Mouse (Mus musculus): ENCODE data around the gene Oxld1. TPM values are rescaled to one million over a fixed set of nuclear protein-coding genes. Genes with fewer than 3 reads are reported as not detected.

Oxld1 gene
- polyA plus RNA-seq, 1 experiment from 2014 or later, result 15.9 TPM

GRCm38 (mm10) chr11:120484265-120484981 lies 26.6 kb upstream of the Oxld1 start, which contains the start of gene Mrpl12:
Gene Mrpl12 (plus strand): TSS chr11:120484613.
- peak within 1 kb of the TSS; percentile 81 for H3K27ac ChIP-seq (ENCODE audit: low read length)
- peaks cover 56% of the 10 kb centered on the region for H3K36me3 ChIP-seq (ENCODE audit: insufficient read depth, low read length)
- peak within 1 kb of the TSS; percentile 92 for H3K4me2 ChIP-seq (replicated peaks; ENCODE audit: low read depth, low read length)
- no peaks in the 10 kb centered on the region for H3K27me3 ChIP-seq (ENCODE audit: insufficient read depth, low read length)
- peak within 1 kb of the TSS; percentile 93 for H3K9ac ChIP-seq (replicated peaks; ENCODE audit: low read length)
- H3K9me3 ChIP-seq (ENCODE audit: low read length), result no peaks in the 10 kb centered on the region
- ATAC-seq (ENCODE audit: low FRiP score, low TSS enrichment), result peak; percentile 94
- under 1% methylated on average over 60 of the region's 60 CpGs for WGBS
- peaks cover 19% of the 10 kb centered on the region for H3K4me1 ChIP-seq (ENCODE audit: insufficient read depth, low read length)
- H3K4me3 ChIP-seq (ENCODE audit: low read length), result peak within 1 kb of the TSS; percentile 96

- Histone ChIP-seq H3K27ac (ENCODE audit: low read length) (peak overlapping the region; percentile 81), H3K9ac (replicated peaks; ENCODE audit: low read length) (peak overlapping the region; percentile 93), H3K27me3 (ENCODE audit: insufficient read depth, low read length) (no peaks in the 10 kb centered on the region), H3K4me3 (ENCODE audit: low read length) (peak overlapping the region; percentile 96; the same call in 1 of the 2 replicates), H3K36me3 (ENCODE audit: insufficient read depth, low read length) (peaks cover 57% of the 10 kb centered on the region), H3K4me2 (replicated peaks; ENCODE audit: low read depth, low read length) (peak overlapping the region; percentile 92), H3K4me1 (ENCODE audit: insufficient read depth, low read length) (peaks cover 17% of the 10 kb centered on the region), H3K9me3 (ENCODE audit: low read length) (no peaks in the 10 kb centered on the region)
- ATAC-seq (ENCODE audit: low FRiP score, low TSS enrichment), result no peak
- WGBS, result 90% methylated on average over 7 of the region's 7 CpGs
Observed at GRCm38 (mm10) chr11:120483448-120483934, 25.6 kb upstream of the Oxld1 start.

- 96% methylated on average over 6 of the region's 6 CpGs for WGBS
- no peak for ATAC-seq (ENCODE audit: low FRiP score, low TSS enrichment)
- Histone ChIP-seq H3K4me3 (ENCODE audit: low read length) (no peak overlapping the region), H3K9ac (replicated peaks; ENCODE audit: low read length) (no peak overlapping the region), H3K4me2 (replicated peaks; ENCODE audit: low read depth, low read length) (no peak overlapping the region), H3K9me3 (ENCODE audit: low read length) (no peaks in the 10 kb centered on the region), H3K27me3 (ENCODE audit: insufficient read depth, low read length) (no peaks in the 10 kb centered on the region), H3K27ac (ENCODE audit: low read length) (no peak overlapping the region), H3K36me3 (ENCODE audit: insufficient read depth, low read length) (peaks cover 62% of the 10 kb centered on the region), H3K4me1 (ENCODE audit: insufficient read depth, low read length) (peaks cover 9% of the 10 kb centered on the region)
Observed at GRCm38 (mm10) chr11:120472052-120472451, 14.2 kb upstream of the Oxld1 start.

GRCm38 (mm10) chr11:120467736-120468092 lies 9.8 kb upstream of the Oxld1 start:
- H3K4me1 ChIP-seq (ENCODE audit: insufficient read depth, low read length), result peaks cover 19% of the 10 kb centered on the region
- no peaks in the 10 kb centered on the region for H3K27me3 ChIP-seq (ENCODE audit: insufficient read depth, low read length)
- WGBS, result 0% methylated on average over 33 of the region's 33 CpGs
- peak overlapping the region; percentile 79 for H3K4me2 ChIP-seq (replicated peaks; ENCODE audit: low read depth, low read length)
- H3K4me3 ChIP-seq (ENCODE audit: low read length), result peak overlapping the region; percentile 94
- H3K9me3 ChIP-seq (ENCODE audit: low read length), result no peaks in the 10 kb centered on the region
- peak overlapping the region; percentile 89 for H3K9ac ChIP-seq (replicated peaks; ENCODE audit: low read length)
- peaks cover 34% of the 10 kb centered on the region for H3K36me3 ChIP-seq (ENCODE audit: insufficient read depth, low read length)
- peak overlapping the region; percentile 41; the same call in 1 of the 2 replicates for H3K27ac ChIP-seq (ENCODE audit: low read length)
- peak; percentile 64 for ATAC-seq (ENCODE audit: low FRiP score, low TSS enrichment)

- no peaks in the 10 kb centered on the region for H3K9me3 ChIP-seq (ENCODE audit: low read length)
- peak; percentile 100 for ATAC-seq (ENCODE audit: low FRiP score, low TSS enrichment)
- H3K27me3 ChIP-seq (ENCODE audit: insufficient read depth, low read length), result no peaks in the 10 kb centered on the region
- peak within 1 kb of the TSS; percentile 94 for H3K4me3 ChIP-seq (ENCODE audit: low read length)
- H3K36me3 ChIP-seq (ENCODE audit: insufficient read depth, low read length), result peaks cover 32% of the 10 kb centered on the region
- under 1% methylated on average over 54 of the region's 54 CpGs for WGBS
- H3K4me2 ChIP-seq (replicated peaks; ENCODE audit: low read depth, low read length), result peak within 1 kb of the TSS; percentile 79
- H3K9ac ChIP-seq (replicated peaks; ENCODE audit: low read length), result peak within 1 kb of the TSS; percentile 89
- peaks cover 19% of the 10 kb centered on the region for H3K4me1 ChIP-seq (ENCODE audit: insufficient read depth, low read length)
- H3K27ac ChIP-seq (ENCODE audit: low read length), result peak within 1 kb of the TSS; percentile 76
Observed at GRCm38 (mm10) chr11:120467051-120467735, 9.3 kb upstream of the Oxld1 start, which contains the start of gene Arl16. Gene Arl16 (minus strand): TSS chr11:120467607.

GRCm38 (mm10) chr11:120465521-120465920 lies 7.7 kb upstream of the Oxld1 start:
- no peaks in the 10 kb centered on the region for H3K27me3 ChIP-seq (ENCODE audit: insufficient read depth, low read length)
- H3K4me2 ChIP-seq (replicated peaks; ENCODE audit: low read depth, low read length), result no peak overlapping the region
- peaks cover 35% of the 10 kb centered on the region for H3K36me3 ChIP-seq (ENCODE audit: insufficient read depth, low read length)
- no peak overlapping the region for H3K9ac ChIP-seq (replicated peaks; ENCODE audit: low read length)
- ATAC-seq (ENCODE audit: low FRiP score, low TSS enrichment), result no peak
- 80% methylated on average over 4 of the region's 4 CpGs for WGBS
- H3K9me3 ChIP-seq (ENCODE audit: low read length), result no peaks in the 10 kb centered on the region
- H3K27ac ChIP-seq (ENCODE audit: low read length), result no peak overlapping the region
- peaks cover 19% of the 10 kb centered on the region for H3K4me1 ChIP-seq (ENCODE audit: insufficient read depth, low read length)
- no peak overlapping the region for H3K4me3 ChIP-seq (ENCODE audit: low read length)

GRCm38 (mm10) chr11:120464365-120464764 lies 6.5 kb upstream of the Oxld1 start:
- Histone ChIP-seq H3K9me3 (ENCODE audit: low read length) (no peaks in the 10 kb centered on the region), H3K9ac (replicated peaks; ENCODE audit: low read length) (no peak overlapping the region), H3K27ac (ENCODE audit: low read length) (no peak overlapping the region), H3K4me2 (replicated peaks; ENCODE audit: low read depth, low read length) (no peak overlapping the region), H3K27me3 (ENCODE audit: insufficient read depth, low read length) (no peaks in the 10 kb centered on the region), H3K4me1 (ENCODE audit: insufficient read depth, low read length) (peaks cover 19% of the 10 kb centered on the region), H3K36me3 (ENCODE audit: insufficient read depth, low read length) (peaks cover 32% of the 10 kb centered on the region), H3K4me3 (ENCODE audit: low read length) (no peak overlapping the region)
- 86% methylated on average over 5 of the region's 5 CpGs for WGBS
- ATAC-seq (ENCODE audit: low FRiP score, low TSS enrichment), result no peak

- H3K27ac ChIP-seq (ENCODE audit: low read length), result no peak overlapping the region
- H3K36me3 ChIP-seq (ENCODE audit: insufficient read depth, low read length), result peaks cover 30% of the 10 kb centered on the region
- peaks cover 22% of the 10 kb centered on the region for H3K4me1 ChIP-seq (ENCODE audit: insufficient read depth, low read length)
- H3K4me3 ChIP-seq (ENCODE audit: low read length), result no peak overlapping the region
- 92% methylated on average over 2 of the region's 2 CpGs for WGBS
- no peaks in the 10 kb centered on the region for H3K9me3 ChIP-seq (ENCODE audit: low read length)
- H3K27me3 ChIP-seq (ENCODE audit: insufficient read depth, low read length), result no peaks in the 10 kb centered on the region
- H3K9ac ChIP-seq (replicated peaks; ENCODE audit: low read length), result no peak overlapping the region
- no peak overlapping the region for H3K4me2 ChIP-seq (replicated peaks; ENCODE audit: low read depth, low read length)
- no peak for ATAC-seq (ENCODE audit: low FRiP score, low TSS enrichment)
Observed at GRCm38 (mm10) chr11:120463536-120463935, 5.7 kb upstream of the Oxld1 start.

- Histone ChIP-seq H3K4me3 (ENCODE audit: low read length) (peak overlapping the region; percentile 88), H3K36me3 (ENCODE audit: insufficient read depth, low read length) (peaks cover 30% of the 10 kb centered on the region), H3K9me3 (ENCODE audit: low read length) (no peaks in the 10 kb centered on the region), H3K27me3 (ENCODE audit: insufficient read depth, low read length) (no peaks in the 10 kb centered on the region), H3K4me1 (ENCODE audit: insufficient read depth, low read length) (peaks cover 13% of the 10 kb centered on the region), H3K9ac (replicated peaks; ENCODE audit: low read length) (peak overlapping the region; percentile 97), H3K4me2 (replicated peaks; ENCODE audit: low read depth, low read length) (peak overlapping the region; percentile 71), H3K27ac (ENCODE audit: low read length) (peak overlapping the region; percentile 86; the same call in 1 of the 2 replicates)
- ATAC-seq (ENCODE audit: low FRiP score, low TSS enrichment), result no peak
- 68% methylated on average over 6 of the region's 6 CpGs for WGBS
Observed at GRCm38 (mm10) chr11:120458847-120459597, 1.2 kb upstream of the Oxld1 start.

Measured in kidney, embryonic 16.5 days (tissue).